Mouse (Mus musculus): Measurements from ENCODE around the gene Tuft1.

Tuft1 gene

DNA sequence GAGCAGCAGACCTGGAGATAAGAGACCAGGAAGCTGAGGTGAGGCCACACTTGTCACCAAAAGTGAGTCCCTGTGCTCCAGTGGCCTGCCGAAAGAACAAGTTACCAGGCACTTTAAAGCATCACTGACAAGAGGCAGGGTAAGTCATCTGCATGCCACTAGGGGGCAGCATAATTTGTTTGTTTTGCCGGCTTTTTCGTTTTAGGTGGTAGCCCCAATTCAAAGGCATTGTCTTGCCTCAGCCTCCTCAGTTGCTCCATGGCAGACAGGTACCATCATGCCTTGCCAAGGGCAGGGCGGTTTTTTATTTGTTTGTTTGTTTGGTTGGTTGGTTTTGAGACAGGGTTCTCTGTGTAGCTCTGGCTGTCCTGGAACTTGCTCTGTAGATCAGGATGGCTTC lies 42.0 kb downstream of the Tuft1 start:
- TF ChIP-seq GATA4 (IDR thresholded peaks at IDR 0.05; ENCODE audit: insufficient replicate concordance, low read length) = no peak

DNA sequence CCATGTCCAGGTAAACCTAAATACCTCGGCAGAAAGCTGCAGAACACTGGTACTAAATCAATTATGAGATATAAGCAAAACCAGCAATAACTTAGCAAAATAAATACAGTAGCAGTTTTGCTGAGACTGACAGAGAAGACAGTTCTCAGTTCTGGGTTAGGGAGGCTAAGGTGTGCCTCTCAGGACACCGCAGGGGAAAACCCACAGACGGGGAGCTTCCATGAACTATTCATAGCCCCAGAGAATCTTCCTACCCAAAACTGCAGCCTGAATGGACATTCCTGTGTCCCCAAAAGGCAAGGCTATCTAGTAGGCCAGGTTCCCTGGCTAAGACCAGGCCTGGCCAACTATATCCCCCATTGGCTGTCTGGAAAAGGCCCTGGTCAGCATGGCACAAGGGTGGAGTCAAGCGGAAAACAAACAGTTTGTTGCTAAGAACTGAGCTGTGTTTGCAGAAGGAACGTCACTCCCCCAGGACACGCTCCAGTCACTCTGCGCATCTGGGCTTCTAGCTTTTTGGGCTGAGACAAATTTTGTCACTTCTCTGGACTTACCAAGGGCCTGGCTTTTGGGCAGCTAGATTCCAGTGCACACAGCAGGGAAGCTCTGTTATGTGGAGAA lies 45.3 kb downstream of the Tuft1 start:
- TF ChIP-seq GATA4 (IDR thresholded peaks at IDR 0.05; ENCODE audit: insufficient replicate concordance, low read length) = no peak

DNA sequence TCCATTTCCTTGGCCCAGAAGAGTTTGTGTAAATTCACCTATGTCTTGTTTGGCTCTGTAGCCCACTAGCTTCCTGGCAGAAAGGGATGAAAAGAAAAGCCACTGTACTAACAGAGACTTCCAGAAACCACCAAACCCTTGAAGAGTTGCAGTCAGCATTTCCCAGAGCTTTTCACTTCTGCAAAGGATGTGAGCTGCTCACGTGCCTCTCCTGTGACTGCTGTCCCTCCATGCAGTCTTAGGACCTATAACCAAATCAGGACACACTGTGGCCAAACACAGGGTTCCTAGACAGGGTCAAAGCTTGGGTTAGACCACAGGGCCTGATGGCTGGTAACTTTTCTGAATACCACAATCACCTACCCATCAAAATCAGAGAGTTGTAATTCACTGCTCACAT lies 46.4 kb downstream of the Tuft1 start:
- no peak for TF ChIP-seq GATA4 (IDR thresholded peaks at IDR 0.05; ENCODE audit: insufficient replicate concordance, low read length)

DNA sequence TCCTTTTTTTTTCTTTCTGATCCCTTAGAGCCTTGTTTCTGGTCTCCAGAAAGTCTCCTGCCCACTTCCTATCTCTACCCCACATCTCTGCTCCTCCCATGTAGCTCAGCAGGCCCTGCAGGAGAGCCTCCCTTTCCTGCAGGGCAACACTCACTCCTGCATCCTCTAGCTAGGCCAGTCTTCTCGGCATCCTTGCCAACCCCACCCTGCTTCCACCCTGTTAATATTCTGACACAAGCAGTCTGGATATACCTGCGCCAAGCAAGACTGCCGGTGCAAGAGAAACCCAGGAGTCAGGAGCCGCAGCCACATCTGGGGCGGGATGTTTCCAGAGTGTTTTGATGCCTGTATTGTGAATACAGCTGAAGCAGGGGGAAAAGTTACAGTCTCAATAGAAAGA lies 46.8 kb downstream of the Tuft1 start:
- TF ChIP-seq GATA4 (IDR thresholded peaks at IDR 0.05; ENCODE audit: insufficient replicate concordance, low read length) = no peak

DNA sequence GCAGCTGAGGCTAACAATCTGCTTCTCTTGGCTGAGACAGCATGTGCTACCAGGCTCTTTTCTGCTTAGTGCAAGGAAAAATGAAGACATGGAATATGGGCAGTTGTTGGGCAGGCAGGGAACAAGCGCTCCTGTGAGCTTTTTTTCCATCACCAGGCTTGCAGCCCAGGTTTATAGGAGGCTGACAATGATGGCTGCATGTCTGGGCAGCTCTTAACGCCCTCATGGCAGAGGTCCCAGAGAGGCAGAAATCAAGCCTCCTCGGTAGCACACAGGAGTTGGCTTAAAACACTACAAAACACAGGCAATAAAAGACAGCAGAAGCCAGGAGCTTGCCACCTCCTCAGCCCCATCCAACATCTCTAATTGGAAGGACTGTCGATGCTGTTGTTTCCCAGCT lies 47.3 kb downstream of the Tuft1 start:
- no peak for TF ChIP-seq GATA4 (IDR thresholded peaks at IDR 0.05; ENCODE audit: insufficient replicate concordance, low read length)

DNA sequence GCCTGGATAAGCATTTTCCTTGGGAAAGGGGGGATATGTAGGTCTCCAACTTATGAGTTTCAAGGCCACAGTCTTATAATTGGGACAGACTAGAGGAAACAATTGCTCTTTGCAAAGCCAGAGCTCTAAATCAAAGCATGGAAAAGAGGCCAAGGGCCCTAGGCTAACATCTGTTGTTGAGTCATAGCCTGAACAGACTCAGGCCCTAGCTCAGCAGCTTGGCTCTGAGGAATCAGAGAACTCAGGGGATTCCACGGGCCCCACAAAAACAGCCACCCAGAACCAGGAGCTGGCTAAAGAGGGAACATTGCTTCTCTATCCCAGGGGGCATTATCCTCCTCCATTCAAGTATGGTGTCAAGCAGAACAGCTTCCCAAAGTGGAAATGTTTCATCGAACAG lies 48.1 kb downstream of the Tuft1 start:
- no peak for TF ChIP-seq GATA4 (IDR thresholded peaks at IDR 0.05; ENCODE audit: insufficient replicate concordance, low read length)

DNA sequence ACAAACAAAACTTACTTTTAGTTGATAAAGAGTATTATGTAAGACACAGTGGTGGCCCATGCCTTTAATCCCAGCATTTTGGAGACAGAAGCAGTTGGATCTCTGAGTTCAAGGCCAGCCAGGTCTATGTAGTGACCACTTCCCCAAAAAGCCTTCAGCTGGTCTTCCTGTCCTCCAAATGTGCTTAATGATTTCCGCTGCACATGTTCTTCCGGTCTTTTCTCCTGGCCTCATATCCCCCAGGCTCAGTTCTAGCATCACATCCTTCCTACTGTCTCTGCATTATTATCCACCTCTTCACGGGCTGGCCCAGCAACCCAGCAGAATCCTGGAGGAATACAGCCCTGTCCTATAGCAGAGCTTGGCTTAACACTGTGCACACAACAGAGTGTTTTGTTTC lies 49.1 kb downstream of the Tuft1 start:
- TF ChIP-seq GATA4 (IDR thresholded peaks at IDR 0.05; ENCODE audit: insufficient replicate concordance, low read length) = no peak

DNA sequence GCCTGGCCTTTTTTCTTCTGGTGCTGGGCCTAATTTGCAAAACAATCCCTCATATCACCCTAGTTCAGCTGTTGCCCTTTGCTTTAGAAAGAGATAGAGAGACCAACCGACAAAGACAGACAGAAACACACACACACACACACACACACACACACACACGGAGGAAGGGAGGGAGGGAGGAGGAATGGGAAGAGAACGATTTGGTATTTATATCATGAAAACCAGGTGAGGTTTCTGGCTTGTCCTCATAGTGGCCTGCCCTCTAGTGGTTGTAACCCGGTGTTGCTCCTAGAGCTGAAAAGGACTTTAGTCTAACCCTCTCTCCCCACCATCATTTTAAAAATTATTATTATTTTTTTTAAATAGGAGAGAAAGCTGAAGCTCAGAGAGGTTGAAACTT lies 56.7 kb downstream of the Tuft1 start:
- no peak for TF ChIP-seq GATA4 (IDR thresholded peaks at IDR 0.05; ENCODE audit: insufficient replicate concordance, low read length)

DNA sequence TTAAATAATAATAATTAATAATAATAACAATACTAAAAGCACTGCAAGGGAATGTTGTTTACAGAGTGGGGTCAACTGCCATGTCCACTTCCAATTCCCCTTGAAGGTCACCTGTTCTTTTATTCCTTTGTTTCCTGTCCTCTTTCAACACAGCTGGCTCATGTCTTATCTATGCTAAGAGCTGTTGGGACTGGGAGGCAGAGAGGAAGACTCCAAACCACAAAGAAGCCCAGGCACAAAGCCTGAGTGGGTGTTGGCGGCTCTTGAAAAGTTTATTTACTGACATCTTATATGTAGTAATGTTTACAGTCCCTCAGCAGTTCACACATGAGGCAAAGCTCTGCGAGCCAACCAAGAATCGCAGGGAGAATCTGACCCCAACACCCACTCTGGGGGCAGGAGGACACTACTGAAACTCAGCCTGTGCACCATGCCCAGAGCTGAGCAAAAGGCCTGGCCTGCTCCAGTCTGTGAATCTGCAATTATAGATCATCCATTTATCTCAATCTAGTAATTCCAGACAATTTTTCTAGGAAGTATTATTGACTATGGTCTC lies 61.4 kb downstream of the Tuft1 start:
- TF ChIP-seq GATA4 (IDR thresholded peaks at IDR 0.05; ENCODE audit: insufficient replicate concordance, low read length) = no peak

DNA sequence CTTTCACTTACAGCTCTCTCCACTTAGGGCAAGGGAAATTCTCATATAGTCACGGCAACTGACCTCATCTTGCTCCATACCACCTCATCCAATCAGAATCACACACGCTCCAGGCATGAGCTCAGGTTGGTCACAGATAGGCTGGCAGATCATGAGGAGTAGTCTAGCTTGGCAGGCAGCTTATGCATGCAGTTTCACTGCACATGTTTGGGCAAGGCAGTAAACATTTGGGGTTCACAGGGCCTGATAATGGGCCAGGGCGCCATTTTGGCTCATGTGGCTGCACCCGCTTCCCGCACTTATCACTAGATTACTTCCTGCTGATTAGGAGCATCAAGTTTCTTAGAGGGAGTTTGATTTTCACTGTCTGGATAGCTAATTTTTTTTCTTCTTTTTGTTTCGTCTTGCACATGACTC lies 62.8 kb downstream of the Tuft1 start:
- no peak for TF ChIP-seq GATA4 (IDR thresholded peaks at IDR 0.05; ENCODE audit: insufficient replicate concordance, low read length)

DNA sequence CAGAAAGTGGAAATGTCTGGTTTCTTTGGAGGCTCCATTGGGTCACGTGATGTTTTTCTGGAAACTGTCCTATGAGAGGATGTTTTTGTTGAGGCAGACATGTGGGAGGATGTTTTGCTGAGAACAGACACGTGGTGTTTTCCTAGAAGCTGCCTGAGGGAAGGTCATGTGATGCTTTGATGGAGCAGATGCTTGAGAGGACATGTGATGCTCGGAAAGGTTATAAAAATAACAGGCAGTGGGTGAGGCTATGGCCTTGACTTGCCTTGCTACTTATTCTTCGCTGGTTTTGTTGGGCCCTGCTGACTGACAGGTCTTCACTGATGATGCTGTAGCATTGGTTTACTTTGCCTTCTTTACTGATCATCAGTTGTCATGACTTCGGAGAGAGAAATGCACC lies 67.6 kb downstream of the Tuft1 start:
- TF ChIP-seq GATA4 (IDR thresholded peaks at IDR 0.05; ENCODE audit: insufficient replicate concordance, low read length) = no peak

DNA sequence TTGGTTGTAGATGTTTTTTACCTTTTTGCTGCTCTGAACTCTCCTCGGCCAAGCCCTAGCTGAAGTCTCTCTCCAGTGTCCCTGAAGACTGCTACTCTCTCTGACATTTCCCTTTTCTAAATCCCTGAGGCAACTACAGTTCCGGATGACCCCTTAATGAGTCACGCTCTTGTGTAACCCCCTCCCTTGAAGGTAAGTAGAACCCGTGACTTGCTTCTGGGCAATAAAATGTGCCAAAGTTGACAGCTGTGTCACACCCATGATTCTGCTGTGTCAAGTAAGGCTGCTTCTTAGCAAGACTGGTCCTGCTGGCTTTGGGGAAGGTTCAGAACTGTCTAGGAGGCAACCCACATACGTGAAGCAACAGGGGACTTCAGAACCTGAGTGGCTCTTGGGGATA lies 70.7 kb downstream of the Tuft1 start:
- no peak for TF ChIP-seq GATA4 (IDR thresholded peaks at IDR 0.05; ENCODE audit: insufficient replicate concordance, low read length)

DNA sequence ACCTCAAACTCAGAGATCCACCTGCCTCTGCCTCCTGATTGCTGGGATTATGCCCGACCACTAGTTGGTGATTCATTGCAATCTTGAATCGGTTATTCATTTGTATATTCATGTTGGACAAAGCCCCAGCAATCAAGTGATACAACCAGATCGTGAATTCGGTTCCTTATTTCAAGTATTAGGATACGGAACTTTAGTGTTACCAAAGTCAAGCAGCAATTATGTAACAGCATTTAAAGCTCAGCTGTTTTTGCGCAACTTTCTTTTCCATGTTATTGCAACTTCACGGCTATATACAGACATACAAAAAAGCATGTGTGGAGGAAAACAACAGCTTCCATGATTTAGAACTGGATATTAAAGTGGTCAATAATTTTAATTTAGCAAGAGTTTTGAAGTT lies 75.7 kb downstream of the Tuft1 start:
- TF ChIP-seq GATA4 (IDR thresholded peaks at IDR 0.05; ENCODE audit: insufficient replicate concordance, low read length) = no peak

DNA sequence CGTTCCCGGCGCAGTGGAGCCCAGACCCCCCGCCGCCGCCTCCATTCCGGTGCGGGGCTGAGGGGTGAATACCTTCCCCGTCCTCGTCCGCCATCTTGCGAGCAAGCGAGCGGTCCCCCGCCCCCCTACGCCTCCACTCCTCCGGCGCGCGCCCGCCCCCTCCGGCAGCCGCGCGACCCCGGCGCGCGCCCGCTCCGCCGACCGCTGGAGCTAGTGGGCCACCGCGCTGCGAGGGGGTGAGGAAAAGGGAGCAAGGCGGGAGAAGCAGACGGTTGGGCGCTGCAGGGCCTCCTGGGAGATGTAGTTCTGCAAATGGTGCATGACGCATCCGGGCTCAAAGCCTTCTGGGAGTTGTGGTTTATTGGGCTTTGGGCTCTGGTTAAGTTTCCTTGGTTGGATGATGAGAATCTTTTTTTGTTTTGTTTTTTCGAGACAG lies 76.2 kb downstream of the Tuft1 start, which contains the start of gene Snx27:
TSS of gene Snx27 (minus strand) at position 261 of the 436 bp plus-strand sequence.
- no peak for TF ChIP-seq GATA4 (IDR thresholded peaks at IDR 0.05; ENCODE audit: insufficient replicate concordance, low read length)

DNA sequence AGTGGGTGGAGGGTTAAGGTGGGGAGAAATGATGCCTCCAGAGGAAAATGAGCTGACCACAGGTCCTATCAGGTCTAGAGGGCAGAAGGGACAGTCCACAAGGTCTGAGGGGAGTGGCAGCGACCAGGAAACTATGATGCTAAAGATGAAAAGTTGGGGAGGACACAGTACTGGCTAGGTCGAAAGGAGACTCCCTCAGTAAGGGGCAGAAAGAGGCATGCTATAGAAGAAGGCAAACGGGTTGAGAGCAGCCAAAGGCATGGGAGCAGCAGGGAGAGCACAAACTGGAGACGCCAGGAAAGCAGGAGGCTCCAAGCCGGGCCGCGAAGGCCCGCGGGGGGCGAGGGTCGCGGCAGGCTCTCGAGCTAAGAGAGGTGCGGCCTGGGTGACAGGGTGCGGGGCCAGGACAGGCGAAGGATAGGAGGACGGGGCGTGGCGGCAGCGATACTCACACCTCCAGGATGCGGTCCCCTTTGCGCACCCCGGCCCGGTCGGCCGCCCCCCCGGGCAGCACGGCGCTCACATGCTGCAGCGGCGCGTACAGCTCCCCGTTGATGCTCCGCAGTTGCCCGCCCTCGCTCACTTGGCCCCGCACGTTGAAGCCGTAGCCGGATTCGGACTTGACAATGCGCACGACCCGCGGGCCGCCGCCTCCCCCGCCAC lies 76.7 kb downstream of the Tuft1 start:
- no peak for TF ChIP-seq GATA4 (IDR thresholded peaks at IDR 0.05; ENCODE audit: insufficient replicate concordance, low read length)

DNA sequence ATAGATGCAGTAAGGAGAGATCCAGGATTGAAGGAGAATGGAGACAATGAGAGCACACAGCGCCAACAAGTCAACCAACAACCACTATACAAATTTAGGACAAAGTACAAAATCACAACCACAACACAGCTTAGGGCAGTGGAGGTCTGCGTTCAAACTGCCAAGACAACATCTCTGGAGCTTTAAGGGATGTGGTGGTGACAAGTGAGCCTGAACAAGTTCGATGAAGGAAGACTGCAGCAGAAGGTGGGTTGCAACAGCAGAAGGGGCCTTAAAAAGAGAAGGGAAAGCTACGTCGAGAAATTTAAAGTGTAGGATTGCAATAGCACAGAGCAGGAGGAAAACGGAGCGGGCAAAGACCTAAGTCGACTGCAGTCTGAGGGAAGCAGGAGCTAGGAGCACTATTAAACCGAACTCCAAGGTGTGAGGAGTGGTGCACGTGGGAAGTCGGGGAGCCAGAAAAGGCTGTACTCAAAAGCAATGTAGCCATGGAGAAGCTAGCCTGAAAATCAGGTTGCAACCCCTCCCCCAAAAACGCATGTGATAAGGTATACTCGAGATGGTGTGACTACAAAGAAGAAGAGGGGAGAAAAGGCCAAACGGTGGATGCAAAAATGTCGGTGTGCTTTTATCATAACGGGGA lies 77.4 kb downstream of the Tuft1 start:
- no peak for TF ChIP-seq GATA4 (IDR thresholded peaks at IDR 0.05; ENCODE audit: insufficient replicate concordance, low read length)
